Mouse (Mus musculus) thymus, postnatal 0 days (tissue): Measurements from ENCODE around the gene Tifa. TPM values are rescaled to one million over a fixed set of nuclear protein-coding genes. Genes with fewer than 3 reads are reported as not detected.
"Not testable (repeated sequence)": the region's sequence is repeated elsewhere in the genome, so short reads cannot be mapped to it uniquely, and the experiment has no call there.

Experiments used
- DNase-seq: peaks from one replicate; pipeline ENCODE4 v3.0.0-alpha.2; 2015; ENCODE audit warnings: low spot score
- polyA plus RNA-seq: library from polyadenylated mRNA; unstranded; fragments of >200 nt; fragmentation: Nextera tagmentation; extraction: Ambion mirVana; gene quantifications from 2 replicates; pipeline ENCODE4 v1.2.1, GENCODE M21; 2015

The Tifa gene
- 10.9 and 11.6 TPM in 2 replicates for polyA plus RNA-seq

- peak; percentile 20 for DNase-seq
Measured at GRCm38 (mm10) chr3:127789500-127790191, at the start of gene Tifa. Gene Tifa (plus strand): TSS chr3:127789805.

- no peak for DNase-seq
Measured at GRCm38 (mm10) chr3:127741473-127741872, 48.1 kb upstream of the Tifa start.

DNA sequence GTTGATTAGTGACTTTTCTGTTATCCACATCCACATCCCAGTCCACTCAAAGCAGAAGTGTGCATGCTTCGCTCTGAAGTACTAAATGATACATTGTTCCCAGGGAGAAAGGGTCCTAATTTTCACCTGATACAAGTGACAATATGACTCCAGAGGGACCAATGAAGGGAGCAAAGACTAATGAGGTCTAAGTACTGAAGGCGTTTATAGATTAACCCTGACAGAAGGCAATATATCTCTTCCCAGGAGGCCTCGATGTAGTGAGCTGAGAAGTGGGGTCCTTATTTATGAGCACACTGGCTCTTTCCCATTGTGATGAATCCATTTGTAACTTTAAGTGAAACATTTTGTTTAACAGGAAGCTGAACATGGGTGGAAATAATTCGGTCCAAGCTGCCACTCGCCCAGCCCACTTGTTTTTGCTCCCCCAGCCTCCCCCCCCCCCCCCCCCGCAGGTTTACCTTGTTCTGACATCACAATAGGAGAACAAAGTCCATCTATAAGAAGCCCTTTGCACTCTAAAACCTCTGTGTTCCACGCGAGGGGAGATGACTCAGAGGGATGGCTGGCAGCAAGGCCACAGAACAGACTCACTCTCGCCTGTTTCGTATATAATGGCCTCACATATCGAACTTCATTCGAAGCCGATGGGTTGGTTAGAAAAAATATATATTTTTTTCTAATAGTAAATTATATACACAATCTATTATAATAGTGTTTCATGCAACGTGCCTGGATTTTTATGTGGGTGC is 45.8 kb upstream of the Tifa start:
- DNase-seq, result no peak

GRCm38 (mm10) chr3:127745504-127745903 is 44.1 kb upstream of the Tifa start:
- DNase-seq, result no peak

DNA sequence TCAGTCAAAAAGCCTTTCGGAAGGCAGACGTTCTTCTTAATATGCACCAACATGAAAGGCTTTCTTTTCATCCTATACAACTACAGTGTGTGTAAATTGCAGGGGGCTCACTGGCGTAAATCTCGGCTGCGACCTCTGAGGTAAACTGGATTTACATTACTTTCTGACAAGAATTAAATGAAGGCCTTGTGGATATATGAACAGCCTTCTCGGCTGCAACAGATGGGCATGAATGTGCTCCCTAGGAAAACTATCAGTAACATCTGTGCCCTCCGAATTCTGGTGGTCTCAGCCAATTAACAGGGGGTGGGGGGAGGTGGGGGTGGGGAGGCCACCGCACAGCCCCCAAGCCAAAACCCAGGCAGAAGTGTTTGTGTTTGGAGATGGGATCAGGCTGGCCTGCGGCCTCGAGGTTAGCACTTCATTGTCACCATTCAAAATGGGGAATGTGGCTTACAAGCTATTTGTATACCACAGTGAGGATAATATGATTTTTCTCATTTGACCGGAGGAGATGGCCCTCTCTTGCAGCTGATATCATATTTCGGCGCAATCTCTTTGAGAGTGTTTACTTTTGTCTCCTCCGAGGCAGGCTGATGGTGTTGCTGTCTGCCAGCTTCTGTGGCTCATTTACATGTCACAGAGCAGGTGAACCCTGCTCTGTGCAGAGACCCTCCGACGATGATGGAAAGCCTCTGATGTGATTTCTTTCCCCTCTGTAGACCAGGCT is 43.5 kb upstream of the Tifa start:
- DNase-seq, result no peak

DNA sequence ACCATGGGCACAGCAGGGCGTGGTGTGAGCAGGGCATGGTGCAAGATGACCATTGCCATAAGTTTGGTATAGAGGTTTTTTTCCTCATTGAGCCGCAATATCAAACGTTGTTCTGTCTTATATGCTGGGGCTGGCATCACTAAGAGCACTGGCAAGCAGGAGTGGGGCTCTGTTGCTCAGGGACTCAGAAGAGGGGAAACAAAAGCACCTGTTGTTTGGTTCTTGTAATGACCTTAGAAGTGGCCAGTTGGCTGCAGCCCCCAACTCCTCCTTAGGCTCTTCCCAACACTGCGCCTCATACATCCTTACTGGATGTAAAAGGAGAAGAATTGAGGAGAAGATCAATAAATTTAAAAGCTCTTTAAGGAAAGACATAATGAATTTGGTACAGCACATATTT is 41.0 kb upstream of the Tifa start:
- DNase-seq, result no peak

- no peak for DNase-seq
Measured at GRCm38 (mm10) chr3:127749266-127749665, 40.3 kb upstream of the Tifa start.

- DNase-seq, result no peak
Measured at GRCm38 (mm10) chr3:127749981-127750562, 39.5 kb upstream of the Tifa start.

DNA sequence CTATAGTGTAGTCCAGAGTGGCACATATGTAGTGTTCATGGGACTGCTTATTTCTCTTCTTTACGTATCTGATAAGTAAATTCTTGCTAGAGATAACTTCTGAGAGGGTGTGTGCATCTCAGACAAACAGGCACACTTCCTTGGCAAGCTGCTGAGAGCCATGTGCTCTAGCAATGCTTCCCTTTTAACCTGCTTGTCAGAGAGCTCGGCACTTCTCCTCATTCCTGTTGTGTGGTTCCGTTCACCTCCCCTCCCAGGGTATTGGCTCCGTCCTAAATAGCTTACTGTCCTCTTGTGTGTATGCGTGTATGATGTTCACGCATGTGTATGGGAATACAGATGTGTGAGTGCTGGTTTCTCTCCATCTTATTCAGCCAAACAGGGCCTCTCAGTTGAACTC is 33.1 kb upstream of the Tifa start:
- no peak for DNase-seq

- DNase-seq, result no peak
Measured at GRCm38 (mm10) chr3:127757886-127758301, 31.7 kb upstream of the Tifa start.

- no peak for DNase-seq
Measured at GRCm38 (mm10) chr3:127758806-127759205, 30.8 kb upstream of the Tifa start.

DNA sequence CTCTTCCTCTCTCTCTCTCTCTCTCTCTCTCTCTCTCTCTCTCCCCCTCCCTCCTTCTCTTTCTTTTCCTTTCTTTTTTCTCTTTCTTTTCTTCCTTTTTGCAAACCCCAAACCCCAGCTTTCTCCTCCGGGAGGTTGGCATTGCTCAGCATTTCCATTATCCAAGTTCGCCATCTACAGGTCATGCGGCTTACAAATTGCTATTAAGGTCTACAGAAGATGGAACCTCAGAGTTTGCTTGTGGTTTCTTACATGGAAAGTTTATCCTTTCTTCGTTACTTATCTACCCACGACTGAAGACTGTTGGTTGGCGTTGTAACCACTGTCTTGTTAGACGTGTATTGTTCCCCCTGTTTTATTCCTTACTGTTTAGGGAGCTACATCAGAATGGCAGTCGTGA is 30.4 kb upstream of the Tifa start:
- peak; percentile 18 for DNase-seq

DNA sequence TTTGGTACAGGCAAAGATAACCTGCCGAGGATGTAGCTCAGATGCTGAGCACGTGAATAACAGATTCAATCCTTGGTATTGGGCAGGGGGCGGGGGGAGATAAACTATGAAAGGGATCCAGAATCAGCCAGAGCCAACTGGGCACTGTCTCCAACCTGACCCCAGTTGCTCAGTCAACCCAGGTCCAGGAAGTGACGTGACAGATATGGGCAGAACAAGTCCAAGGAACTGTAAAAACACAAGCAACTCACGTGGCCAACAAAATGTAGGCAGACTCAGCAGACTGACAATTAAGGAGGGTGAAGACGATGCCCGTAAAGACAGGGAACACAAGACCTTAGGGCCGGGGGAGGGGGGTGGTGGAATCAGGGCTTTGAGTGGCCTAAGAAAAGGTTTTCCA is 27.2 kb upstream of the Tifa start:
- no peak for DNase-seq

DNA sequence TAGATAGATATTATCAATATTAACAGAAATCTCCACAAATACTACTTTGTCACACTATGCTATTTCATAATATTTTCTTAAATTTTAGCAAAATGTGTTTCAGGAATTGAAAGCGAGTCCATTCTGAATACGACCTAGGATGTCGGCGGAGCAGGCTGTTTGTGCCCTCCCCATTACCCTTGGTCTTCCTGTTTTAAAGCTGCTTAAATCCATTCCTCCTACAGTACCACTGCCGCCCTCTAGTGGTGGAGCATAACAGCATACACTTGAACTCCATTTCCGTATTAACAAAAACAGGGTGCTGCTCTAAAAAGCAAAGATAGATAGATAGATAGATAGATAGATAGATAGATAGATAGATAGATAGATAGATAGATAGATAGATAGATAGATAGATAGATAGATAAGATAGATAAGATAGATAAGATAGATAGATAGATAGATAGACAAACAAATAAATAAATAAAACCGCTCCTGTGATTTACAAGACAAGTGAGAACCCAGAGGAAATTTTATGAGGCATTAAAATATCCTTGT is 26.5 kb upstream of the Tifa start:
- DNase-seq, result peak; percentile 85

GRCm38 (mm10) chr3:127764541-127764940 is 25.1 kb upstream of the Tifa start:
- no peak for DNase-seq

GRCm38 (mm10) chr3:127765971-127766370 is 23.6 kb upstream of the Tifa start:
- DNase-seq, result no peak

- no peak for DNase-seq
Measured at GRCm38 (mm10) chr3:127769146-127769545, 20.5 kb upstream of the Tifa start.

GRCm38 (mm10) chr3:127780021-127780644 is 9.5 kb upstream of the Tifa start, which contains the start of gene Alpk1:
Gene Alpk1 (minus strand): TSS chr3:127780527.
- peak; percentile 71 for DNase-seq

DNA sequence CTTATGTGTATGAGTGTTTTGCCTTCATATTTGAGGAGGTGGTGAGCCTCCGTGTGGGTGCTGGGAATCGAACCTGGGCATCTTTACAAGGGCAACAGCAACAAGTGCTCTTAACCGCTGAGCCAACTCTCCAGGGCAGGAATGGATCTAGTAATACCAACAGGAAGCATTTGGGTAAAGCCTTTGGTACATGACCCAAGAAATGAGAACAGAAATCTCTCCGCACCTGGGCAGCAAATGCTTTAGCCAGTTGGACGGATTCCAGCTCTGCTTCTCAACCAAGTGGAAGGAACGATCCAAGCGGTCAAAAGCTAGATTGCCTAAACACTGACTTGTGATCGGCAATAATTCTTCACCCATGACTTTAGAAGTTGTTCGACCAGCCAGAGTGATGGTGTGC is 8.7 kb upstream of the Tifa start:
- no peak for DNase-seq

- DNase-seq, result no peak
Measured at GRCm38 (mm10) chr3:127782921-127783320, 6.7 kb upstream of the Tifa start.

DNA sequence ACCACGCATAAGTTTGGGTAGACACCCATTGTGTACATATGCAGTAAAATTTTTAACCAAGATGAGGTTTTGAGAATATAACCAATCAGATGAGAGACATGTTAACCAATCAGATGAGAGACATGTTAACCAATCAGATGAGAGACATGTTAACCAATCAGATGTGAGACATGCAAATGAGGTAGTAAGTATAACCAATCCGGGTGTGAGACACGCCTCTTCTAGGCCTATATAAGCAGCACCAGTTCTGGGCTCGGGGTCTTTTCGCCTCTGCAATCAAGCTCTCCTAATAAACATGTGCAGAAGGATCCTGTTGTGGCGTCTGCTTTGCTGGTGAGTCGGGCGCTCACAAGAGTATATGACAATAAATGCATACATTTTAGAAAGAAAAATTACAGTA is 5.9 kb upstream of the Tifa start:
- not testable (repeated sequence) for DNase-seq
